Mouse (Mus musculus) embryonic facial prominence, embryonic 12.5 days (tissue): ENCODE data around the gene Cebpe. TPM values are rescaled to one million over a fixed set of nuclear protein-coding genes. Genes with fewer than 3 reads are reported as not detected.
A peak's percentile ranks its signal among the peaks of the same experiment; 100 is the strongest.

Experiments used
- ATAC-seq: fragments of 200-750 bp; cut with Nextera tagmentation; 2 replicates; pipeline ENCODE4 v1.8.0; 2017; ENCODE audit not compliant: insufficient number of reproducible peaks, insufficient read depth, low FRiP score, low TSS enrichment
- H3K27ac ChIP-seq: fragments of 300-500 bp; sonication (generic); 2 replicates; pipeline ENCODE4 v1.5.1; 2016; ENCODE audit warnings: mild to moderate bottlenecking
- H3K27me3 ChIP-seq: fragments of 300-500 bp; sonication (generic); 2 replicates; pipeline ENCODE4 v1.6.1; 2016; ENCODE audit warnings: mild to moderate bottlenecking, moderate library complexity
- H3K36me3 ChIP-seq: fragments of 300-500 bp; sonication (generic); 2 replicates; pipeline ENCODE4 v1.6.1; 2016; ENCODE audit warnings: mild to moderate bottlenecking
- H3K4me1 ChIP-seq: fragments of 300-500 bp; sonication (generic); 2 replicates; pipeline ENCODE4 v1.6.1; 2016
- H3K4me2 ChIP-seq: fragments of 300-500 bp; sonication (generic); replicated peaks from 2 replicates; pipeline ENCODE4 v1.6.1; 2016; ENCODE audit warnings: mild to moderate bottlenecking, moderate library complexity
- H3K4me3 ChIP-seq: fragments of 300-500 bp; sonication (generic); 2 replicates; pipeline ENCODE4 v1.5.1; 2016; ENCODE audit warnings: mild to moderate bottlenecking
- H3K9ac ChIP-seq: fragments of 300-500 bp; sonication (generic); 2 replicates; pipeline ENCODE4 v1.6.1; 2016; ENCODE audit warnings: mild to moderate bottlenecking, moderate library complexity
- H3K9me3 ChIP-seq: fragments of 300-500 bp; sonication (generic); 2 replicates; pipeline ENCODE4 v1.6.1; 2016; ENCODE audit warnings: mild to moderate bottlenecking, moderate library complexity
- WGBS: fragments of 180-500 bp; shearing (Covaris S2); methylation state at CpG from one replicate; pipeline ENCODE4 v1.1.7; 2016; 5-methylcytosine and 5-hydroxymethylcytosine counted together
- polyA plus RNA-seq: library from polyadenylated mRNA; unstranded; fragments of >200 nt; fragmentation: Nextera tagmentation; extraction: Ambion mirVana; gene quantifications from 2 replicates; pipeline ENCODE4 v1.2.1, GENCODE M21; 2016

Gene Cebpe
- polyA plus RNA-seq, 1 experiment from 2014 or later: 0.42 TPM

DNA sequence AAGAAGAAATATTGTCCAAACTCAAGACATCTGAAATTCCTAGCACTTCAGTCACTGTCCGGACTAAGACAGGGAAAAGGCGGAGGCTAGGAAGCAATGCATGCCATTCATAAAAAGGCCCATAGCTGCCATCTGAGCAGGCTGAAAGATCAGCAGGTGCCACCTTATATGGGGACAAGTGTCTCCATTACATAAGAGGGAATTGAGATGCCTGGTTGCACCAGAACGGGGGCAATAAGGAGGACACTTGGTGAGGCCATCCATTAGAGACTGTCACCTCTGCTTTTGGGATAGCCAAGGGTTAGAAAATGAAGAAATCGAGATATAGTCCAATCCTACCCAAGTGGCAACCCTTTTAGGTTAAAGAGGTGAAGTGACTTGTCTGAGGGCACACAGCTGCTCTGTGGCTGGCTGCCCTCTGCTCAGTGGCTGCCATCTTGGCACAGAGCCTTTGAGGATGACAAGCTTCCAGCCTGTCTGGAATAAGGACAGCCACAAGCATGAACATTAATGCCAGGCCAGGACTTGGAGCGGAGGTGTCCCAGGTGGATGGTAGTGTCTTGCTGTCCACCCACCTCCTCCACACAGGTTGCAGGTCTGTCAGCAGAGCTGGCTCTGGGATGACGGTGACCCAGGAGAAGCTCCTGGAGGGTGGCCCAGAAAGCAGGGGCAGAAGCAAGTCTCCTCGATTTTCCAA lies 8.8 kb upstream of the Cebpe start:
- Histone ChIP-seq H3K27ac (no peak overlapping the region), H3K9ac (no peak overlapping the region), H3K9me3 (no peaks in the 10 kb centered on the region), H3K36me3 (no peaks in the 10 kb centered on the region), H3K27me3 (no peaks in the 10 kb centered on the region), H3K4me3 (no peak overlapping the region), H3K4me2 (no peak overlapping the region), H3K4me1 (no peaks in the 10 kb centered on the region)
- WGBS: 84% methylated on average over 7 of the region's 7 CpGs
- ATAC-seq: no peak

DNA sequence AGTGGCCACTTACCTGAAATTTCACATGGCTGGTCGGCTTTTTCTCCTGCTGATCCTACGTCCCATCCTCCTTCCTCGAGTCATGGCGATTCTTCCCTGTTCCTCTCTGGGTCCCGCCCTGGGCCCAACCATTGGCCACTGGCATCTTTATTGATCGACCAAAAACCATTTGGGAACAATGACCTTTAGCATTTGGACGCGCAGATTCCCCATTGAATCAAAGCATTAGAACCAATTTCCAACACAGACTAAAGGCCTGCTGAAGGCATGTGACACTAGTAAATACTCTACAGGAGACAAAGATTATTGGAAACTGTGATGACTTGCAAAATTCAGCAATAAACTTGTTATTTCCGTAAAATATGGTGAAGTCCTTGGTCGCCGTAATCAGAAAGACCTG lies 8.1 kb upstream of the Cebpe start:
- Histone ChIP-seq H3K27me3 (no peaks in the 10 kb centered on the region), H3K9ac (no peak overlapping the region), H3K4me1 (no peaks in the 10 kb centered on the region), H3K9me3 (no peaks in the 10 kb centered on the region), H3K36me3 (no peaks in the 10 kb centered on the region), H3K4me2 (no peak overlapping the region), H3K4me3 (no peak overlapping the region), H3K27ac (no peak overlapping the region)
- WGBS: 90% methylated on average over 11 of the region's 11 CpGs
- ATAC-seq: no peak

DNA sequence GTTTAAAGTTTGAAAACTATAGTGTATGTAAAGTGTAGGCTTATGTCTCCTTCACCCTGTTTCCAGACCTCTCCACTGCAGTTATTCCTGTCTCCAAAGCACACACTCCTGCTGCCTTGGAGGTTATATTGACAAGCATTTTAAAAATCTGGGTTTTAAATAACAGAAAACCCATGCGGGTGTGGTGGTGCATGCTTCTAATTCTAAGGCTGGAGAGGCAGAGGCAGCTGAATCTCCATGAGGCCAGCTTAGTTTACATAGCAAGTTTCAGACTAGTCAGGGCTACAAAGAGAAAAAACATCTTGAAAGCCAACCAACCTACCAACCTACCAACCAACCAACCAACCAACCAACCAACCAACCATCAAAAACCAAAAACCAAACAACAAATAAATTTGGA lies 3.4 kb upstream of the Cebpe start:
- H3K4me1 ChIP-seq: 0 out of 2 replicates have a peak, but pooled peaks cover 5% of the 10 kb centered on the region
- no peak for ATAC-seq
- 64% methylated on average over 1 of the region's 1 CpGs for WGBS
- H3K9me3 ChIP-seq: no peaks in the 10 kb centered on the region
- no peak overlapping the region for H3K27ac ChIP-seq
- H3K4me2 ChIP-seq: no peak overlapping the region
- no peak overlapping the region for H3K9ac ChIP-seq
- no peaks in the 10 kb centered on the region for H3K36me3 ChIP-seq
- no peaks in the 10 kb centered on the region for H3K27me3 ChIP-seq
- H3K4me3 ChIP-seq: no peak overlapping the region

DNA sequence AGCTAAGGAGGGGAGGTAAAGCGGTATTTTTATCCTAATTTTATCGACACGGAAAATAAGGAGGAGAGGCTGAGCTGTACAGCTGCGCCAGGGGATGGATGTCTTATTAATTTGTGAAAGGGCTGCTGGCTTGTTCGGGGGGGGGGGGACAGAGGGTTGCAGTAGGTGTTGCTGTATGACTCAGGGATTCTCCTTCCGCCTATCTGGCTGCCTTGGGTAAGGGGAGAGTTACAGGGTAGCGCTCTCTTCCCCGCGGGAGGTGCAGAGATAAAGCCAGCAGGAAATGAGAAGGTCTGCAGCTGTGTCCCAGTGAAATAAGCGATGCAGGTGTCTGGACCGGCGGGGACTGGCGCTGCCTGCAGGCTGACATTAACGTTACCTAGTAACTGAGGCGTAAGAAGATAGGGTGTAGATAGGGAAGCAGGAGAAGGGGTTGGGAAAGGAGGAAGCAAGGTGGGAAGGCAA lies 2.7 kb upstream of the Cebpe start:
- no peaks in the 10 kb centered on the region for H3K9me3 ChIP-seq
- H3K4me3 ChIP-seq: peak overlapping the region; percentile 23
- 0 out of 2 replicates have a peak, but pooled peaks cover 5% of the 10 kb centered on the region for H3K4me1 ChIP-seq
- WGBS: 3% methylated on average over 15 of the region's 15 CpGs
- H3K36me3 ChIP-seq: no peaks in the 10 kb centered on the region
- no peak for ATAC-seq
- no peak overlapping the region for H3K27ac ChIP-seq
- H3K9ac ChIP-seq: no peak overlapping the region
- H3K27me3 ChIP-seq: no peaks in the 10 kb centered on the region
- peak overlapping the region; percentile 55 for H3K4me2 ChIP-seq

DNA sequence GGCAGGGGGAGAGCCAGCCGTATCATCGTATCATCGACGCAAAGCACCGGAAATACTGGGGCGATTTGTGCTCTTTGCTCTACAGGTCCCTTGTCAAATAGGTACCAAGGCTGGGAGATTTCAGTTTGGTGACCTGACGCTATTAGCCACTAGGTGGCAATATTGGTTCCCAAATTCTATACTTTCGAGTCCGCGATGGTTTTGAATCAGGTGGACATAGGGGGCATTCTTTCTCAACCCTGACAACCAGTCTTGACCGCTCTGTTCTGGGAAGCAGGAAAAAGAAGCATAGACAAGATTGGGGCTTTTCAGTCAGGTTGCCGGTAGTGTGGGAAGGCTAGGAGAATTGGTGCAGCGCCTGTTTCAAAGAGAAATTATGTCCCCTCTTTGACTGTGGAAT lies 2.1 kb upstream of the Cebpe start:
- Histone ChIP-seq H3K4me1 (0 out of 2 replicates have a peak, but pooled peaks cover 5% of the 10 kb centered on the region), H3K9ac (no peak overlapping the region), H3K27ac (no peak overlapping the region), H3K4me2 (peak overlapping the region; percentile 55), H3K27me3 (no peaks in the 10 kb centered on the region), H3K4me3 (peak overlapping the region; percentile 23), H3K9me3 (no peaks in the 10 kb centered on the region), H3K36me3 (no peaks in the 10 kb centered on the region)
- ATAC-seq: no peak
- under 1% methylated on average over 13 of the region's 13 CpGs for WGBS

DNA sequence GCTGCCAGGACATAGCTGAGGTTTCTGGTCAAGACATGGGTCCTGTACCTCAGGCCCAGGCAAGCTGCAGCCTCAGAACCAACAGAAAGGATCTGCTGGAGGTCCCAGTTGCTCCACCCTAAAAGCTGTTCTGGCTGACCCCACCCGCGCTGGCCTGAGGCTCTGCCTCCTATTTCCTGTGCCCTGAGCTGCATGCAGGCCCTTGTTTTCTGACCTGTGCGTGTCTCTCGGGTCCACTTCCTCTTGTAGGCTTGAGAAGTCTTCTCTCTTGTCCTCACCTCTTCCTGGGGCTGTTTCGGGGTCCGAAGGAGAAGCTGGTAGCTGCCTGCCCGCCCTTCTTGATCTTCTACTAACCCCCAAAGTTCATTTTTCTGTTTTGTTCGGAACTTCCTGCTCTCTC lies 887 bp upstream of the Cebpe start:
- Histone ChIP-seq H3K36me3 (no peaks in the 10 kb centered on the region), H3K4me3 (no peak overlapping the region), H3K9ac (no peak overlapping the region), H3K27ac (no peak overlapping the region), H3K4me2 (no peak overlapping the region), H3K4me1 (0 out of 2 replicates have a peak, but pooled peaks cover 5% of the 10 kb centered on the region), H3K9me3 (no peaks in the 10 kb centered on the region), H3K27me3 (no peaks in the 10 kb centered on the region)
- WGBS: 40% methylated on average over 8 of the region's 8 CpGs
- ATAC-seq: no peak

DNA sequence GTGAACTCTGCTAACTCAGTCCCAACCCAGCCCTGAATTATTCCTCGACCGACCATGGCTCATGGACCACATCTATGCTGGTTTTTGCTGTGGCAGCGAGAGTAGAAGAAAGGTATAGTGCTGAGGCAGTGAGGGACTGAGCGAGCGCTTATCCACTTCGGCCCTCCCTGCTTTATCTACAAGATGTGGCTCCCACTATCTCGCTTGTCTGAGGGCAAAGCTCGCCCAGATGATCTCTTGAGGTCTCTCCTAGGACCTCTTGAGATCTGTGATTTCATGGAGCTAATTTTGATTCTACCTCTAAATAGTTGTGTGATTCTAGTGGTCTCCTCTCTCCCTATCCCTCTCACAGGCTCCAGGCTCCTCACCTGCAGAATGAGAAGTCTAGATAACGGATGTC lies 2.9 kb downstream of the Cebpe start:
- H3K4me1 ChIP-seq: no peaks in the 10 kb centered on the region
- H3K9ac ChIP-seq: no peak overlapping the region
- 79% methylated on average over 9 of the region's 9 CpGs for WGBS
- H3K36me3 ChIP-seq: no peaks in the 10 kb centered on the region
- no peak overlapping the region for H3K4me3 ChIP-seq
- H3K9me3 ChIP-seq: no peaks in the 10 kb centered on the region
- no peak for ATAC-seq
- no peak overlapping the region for H3K4me2 ChIP-seq
- no peak overlapping the region for H3K27ac ChIP-seq
- H3K27me3 ChIP-seq: no peaks in the 10 kb centered on the region

DNA sequence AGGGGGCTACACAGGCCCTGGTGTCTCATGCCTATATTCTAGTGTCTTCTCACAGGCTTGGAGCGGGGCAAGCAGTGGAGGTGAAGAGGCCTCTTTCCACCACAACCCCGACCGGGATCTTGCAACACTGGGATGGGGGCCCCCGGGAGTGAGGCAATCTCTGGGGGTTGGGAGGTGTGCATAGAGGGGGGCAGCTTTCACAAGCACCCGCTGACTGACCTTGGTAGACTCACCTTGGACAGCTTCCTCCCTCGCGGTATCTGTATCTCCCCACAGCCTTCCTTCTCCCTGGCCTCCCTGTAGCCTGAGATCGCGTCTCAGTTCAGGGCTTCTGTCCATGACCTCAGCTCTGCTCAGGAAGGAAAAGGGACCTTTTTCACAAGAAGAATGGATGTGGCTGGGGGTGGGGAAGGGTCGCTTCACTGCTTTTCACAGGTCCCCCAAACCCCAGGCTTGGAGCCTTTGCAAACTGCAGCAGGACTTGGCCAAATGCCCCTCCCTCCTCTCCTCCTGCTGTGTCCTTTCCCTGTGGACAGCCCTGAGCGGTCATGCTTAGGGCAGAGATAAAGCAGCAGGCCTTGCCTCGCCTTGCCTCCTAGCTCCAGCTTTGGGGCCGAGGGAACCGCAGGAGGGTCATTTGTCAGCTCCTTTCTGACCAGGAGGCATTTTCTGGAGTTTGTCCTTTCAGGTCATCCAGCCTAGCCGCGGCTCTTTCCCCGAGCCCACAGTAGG lies 5.2 kb downstream of the Cebpe start:
- Histone ChIP-seq H3K4me3 (no peak overlapping the region), H3K36me3 (no peaks in the 10 kb centered on the region), H3K4me1 (no peaks in the 10 kb centered on the region), H3K4me2 (no peak overlapping the region), H3K27me3 (0 out of 2 replicates have a peak, but pooled peaks cover 3% of the 10 kb centered on the region), H3K9me3 (no peaks in the 10 kb centered on the region), H3K9ac (no peak overlapping the region), H3K27ac (no peak overlapping the region)
- 56% methylated on average over 17 of the region's 17 CpGs for WGBS
- ATAC-seq: no peak

DNA sequence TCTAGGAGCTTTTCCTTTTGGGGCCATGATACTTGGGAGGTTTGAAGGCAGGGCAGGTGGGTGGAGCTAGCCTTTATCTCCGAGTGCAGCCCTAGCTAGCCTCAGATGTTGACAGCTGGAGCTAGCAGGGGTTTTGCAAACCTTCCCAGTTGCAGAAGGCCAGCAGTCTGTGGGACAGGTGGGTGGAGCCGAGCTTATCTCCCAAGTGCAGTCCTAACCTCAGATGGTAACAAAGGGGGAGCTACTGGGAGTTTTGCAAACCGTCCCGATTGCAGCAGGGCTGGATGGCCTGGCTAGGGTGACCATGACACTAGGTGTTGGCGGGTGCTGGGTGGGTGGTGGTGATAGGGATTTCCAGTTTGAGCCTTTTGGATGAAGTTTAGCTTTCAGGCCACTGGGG lies 6.1 kb downstream of the Cebpe start:
- no peak overlapping the region for H3K9ac ChIP-seq
- no peak for ATAC-seq
- no peaks in the 10 kb centered on the region for H3K36me3 ChIP-seq
- 49% methylated on average over 5 of the region's 5 CpGs for WGBS
- no peak overlapping the region for H3K4me2 ChIP-seq
- H3K4me1 ChIP-seq: no peaks in the 10 kb centered on the region
- H3K27ac ChIP-seq: no peak overlapping the region
- H3K4me3 ChIP-seq: no peak overlapping the region
- H3K9me3 ChIP-seq: no peaks in the 10 kb centered on the region
- 0 out of 2 replicates have a peak, but pooled peaks cover 3% of the 10 kb centered on the region for H3K27me3 ChIP-seq

DNA sequence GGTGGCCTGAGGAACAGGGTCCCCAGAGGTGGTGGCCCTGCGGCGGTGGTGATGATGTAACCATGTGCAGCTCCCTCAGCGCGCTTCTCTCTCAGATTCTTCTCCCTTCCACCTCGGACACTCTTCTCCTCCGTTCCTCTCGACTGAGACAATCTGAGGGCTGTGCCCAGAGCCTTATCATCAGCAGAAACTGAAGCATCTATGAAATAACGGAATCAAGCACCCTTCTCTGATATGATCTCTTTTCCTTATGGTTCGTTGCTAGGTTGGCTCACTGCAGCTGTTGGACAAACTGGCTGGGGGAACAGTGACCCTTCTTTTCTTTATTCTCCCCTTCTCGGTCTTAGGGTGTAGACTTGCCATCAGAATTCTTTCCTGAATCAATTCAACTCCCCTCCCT lies 8.8 kb downstream of the Cebpe start:
- Histone ChIP-seq H3K4me2 (no peak overlapping the region), H3K36me3 (no peaks in the 10 kb centered on the region), H3K4me3 (no peak overlapping the region), H3K27me3 (0 out of 2 replicates have a peak, but pooled peaks cover 3% of the 10 kb centered on the region), H3K27ac (no peak overlapping the region), H3K9ac (no peak overlapping the region), H3K9me3 (no peaks in the 10 kb centered on the region), H3K4me1 (no peaks in the 10 kb centered on the region)
- WGBS: 71% methylated on average over 10 of the region's 10 CpGs
- no peak for ATAC-seq

DNA sequence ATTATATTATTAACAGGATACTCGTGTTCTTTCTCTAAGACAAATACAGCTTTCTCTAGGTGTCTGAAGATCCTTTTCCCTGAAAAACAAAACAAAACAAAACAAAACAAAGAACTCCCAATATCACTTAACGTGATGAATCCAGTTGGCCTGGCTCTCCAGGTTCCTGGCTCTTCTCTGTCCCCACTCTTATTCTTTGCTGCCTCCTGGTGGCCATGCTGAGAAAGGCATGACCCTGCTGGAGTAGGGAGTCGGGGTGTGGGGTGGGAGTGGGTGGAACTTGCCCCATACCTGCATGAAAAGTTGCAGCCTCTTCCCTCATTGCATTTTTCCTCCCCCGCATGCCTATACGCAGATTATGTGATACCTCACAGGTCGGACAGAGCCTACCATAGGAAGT lies 10.7 kb downstream of the Cebpe start:
- H3K9me3 ChIP-seq: no peaks in the 10 kb centered on the region
- ATAC-seq: no peak
- 0 out of 2 replicates have a peak, but pooled peaks cover 3% of the 10 kb centered on the region for H3K27me3 ChIP-seq
- H3K27ac ChIP-seq: no peak overlapping the region
- H3K4me3 ChIP-seq: no peak overlapping the region
- WGBS: 8% methylated on average over 6 of the region's 6 CpGs
- H3K36me3 ChIP-seq: no peaks in the 10 kb centered on the region
- no peak overlapping the region for H3K9ac ChIP-seq
- H3K4me1 ChIP-seq: no peaks in the 10 kb centered on the region
- H3K4me2 ChIP-seq: no peak overlapping the region

DNA sequence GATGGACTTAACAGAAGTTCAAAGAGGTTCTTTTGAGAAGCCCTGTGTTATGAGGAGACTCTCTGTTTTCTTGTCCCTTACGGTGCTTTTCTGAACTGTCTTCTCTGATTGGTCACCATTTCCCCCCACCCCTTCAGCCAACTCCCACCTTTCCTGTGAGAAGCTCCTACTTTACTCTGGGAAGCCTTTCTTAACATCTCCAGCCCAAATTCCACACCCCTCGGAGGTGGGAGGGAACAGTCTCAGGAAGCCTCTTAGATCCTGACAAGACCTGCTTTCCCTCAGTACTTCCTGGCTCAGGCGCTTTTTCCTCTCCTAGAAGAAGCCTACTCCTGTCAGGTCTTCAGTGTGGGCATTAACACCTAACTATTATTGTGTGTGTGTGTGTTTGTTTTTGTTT lies 12.4 kb downstream of the Cebpe start:
- Histone ChIP-seq H3K4me2 (no peak overlapping the region), H3K9ac (no peak overlapping the region), H3K4me3 (no peak overlapping the region), H3K27me3 (0 out of 2 replicates have a peak, but pooled peaks cover 3% of the 10 kb centered on the region), H3K4me1 (no peaks in the 10 kb centered on the region), H3K9me3 (no peaks in the 10 kb centered on the region), H3K27ac (no peak overlapping the region), H3K36me3 (no peaks in the 10 kb centered on the region)
- ATAC-seq: no peak
- 57% methylated on average over 3 of the region's 3 CpGs for WGBS
